Mouse (Mus musculus): ENCODE measurements around the gene Ugt2b36. TPM values are rescaled to one million over a fixed set of nuclear protein-coding genes. Genes with fewer than 3 reads are reported as not detected.
"Not testable (repeated sequence)": the region's sequence is repeated elsewhere in the genome, so short reads cannot be mapped to it uniquely, and the experiment has no call there.

Ugt2b36 gene
- total RNA-seq (2022): under 1 TPM in 2 of 4 experiments, not detected in 2; 0.23 to 0.59 TPM

GRCm38 (mm10) chr5:87092346-87093027, at the start of gene Ugt2b36:
Gene Ugt2b36 (minus strand): TSS chr5:87092555.
- DNase-seq: no peak

- not testable (repeated sequence) for DNase-seq
These were observed 47.8 kb upstream of the Ugt2b36 start, which contains the start of gene Ugt2b5 for GRCm38 (mm10) chr5:87140196-87140595. Gene Ugt2b5 (minus strand): TSS chr5:87140318.

- not testable (repeated sequence) for DNase-seq
These were observed 11.3 kb upstream of the Ugt2b36 start for GRCm38 (mm10) chr5:87103697-87104096.

- no peak for DNase-seq
These were observed 1.2 kb downstream of the Ugt2b36 start for GRCm38 (mm10) chr5:87091111-87091510.

- DNase-seq: no peak
These were observed 3.1 kb downstream of the Ugt2b36 start for GRCm38 (mm10) chr5:87089264-87089663.

- DNase-seq: no peak
These were observed 6.1 kb downstream of the Ugt2b36 start for GRCm38 (mm10) chr5:87086269-87086668.

- no peak for DNase-seq
These were observed 61.7 kb downstream of the Ugt2b36 start for GRCm38 (mm10) chr5:87030624-87031023.

- DNase-seq: no peak
These were observed 65.0 kb downstream of the Ugt2b36 start for GRCm38 (mm10) chr5:87027359-87027758.

Other genes starting within 250 kb of the Ugt2b36 start
- gene Ugt2b34, start 185.6 kb downstream of the Ugt2b36 start, total RNA-seq (2022): not detected
- gene Ugt2b1, start 166.0 kb downstream of the Ugt2b36 start, total RNA-seq (2022): under 1 TPM in 1 of 4 experiments, not detected in 3; 0.10 TPM
- under 1 TPM in 1 of 4 experiments, not detected in 3; 0.08 TPM for gene Ugt2b35, start 91.7 kb downstream of the Ugt2b36 start, total RNA-seq (2022)
- under 1 TPM in 2 of 4 experiments, not detected in 2; 0.12 to 0.65 TPM for gene Ugt2b5, start 47.8 kb upstream of the Ugt2b36 start, total RNA-seq (2022)
- gene Ugt2b37, start 162.2 kb upstream of the Ugt2b36 start, total RNA-seq (2022): not detected
- gene Ugt2a3, start 244.6 kb upstream of the Ugt2b36 start, total RNA-seq (2022): not detected

Measured in adrenal gland, adult 8-10 months (tissue).